Mouse (Mus musculus) ovary, postnatal 36 days (tissue): ENCODE results near the gene Cops9.

Source experiments
- DNase-seq: peaks from one replicate; pipeline ENCODE4 v3.0.0; 2022; ENCODE audit warnings: low spot score, mixed read lengths

Cops9 gene

DNA sequence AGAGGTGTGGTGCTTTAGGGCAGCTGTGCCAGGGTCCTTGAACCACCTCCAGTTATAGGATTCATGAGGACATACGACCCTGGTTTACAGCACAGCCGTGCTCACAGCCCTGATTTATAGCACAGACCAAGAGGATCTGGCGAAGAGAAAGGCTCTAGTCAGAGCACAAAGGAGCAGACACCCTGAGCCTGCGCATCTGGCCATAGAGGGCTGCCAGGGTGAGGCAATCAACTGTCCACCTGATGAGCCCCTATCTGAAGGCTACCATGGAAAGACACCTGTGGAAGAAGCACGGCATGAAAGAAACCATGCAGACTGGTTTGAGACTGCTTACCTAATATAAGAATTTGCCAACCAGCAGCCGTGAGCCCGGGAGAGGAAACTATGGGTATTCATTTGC, 4.8 kb upstream of the Cops9 start:
- DNase-seq: no peak

DNA sequence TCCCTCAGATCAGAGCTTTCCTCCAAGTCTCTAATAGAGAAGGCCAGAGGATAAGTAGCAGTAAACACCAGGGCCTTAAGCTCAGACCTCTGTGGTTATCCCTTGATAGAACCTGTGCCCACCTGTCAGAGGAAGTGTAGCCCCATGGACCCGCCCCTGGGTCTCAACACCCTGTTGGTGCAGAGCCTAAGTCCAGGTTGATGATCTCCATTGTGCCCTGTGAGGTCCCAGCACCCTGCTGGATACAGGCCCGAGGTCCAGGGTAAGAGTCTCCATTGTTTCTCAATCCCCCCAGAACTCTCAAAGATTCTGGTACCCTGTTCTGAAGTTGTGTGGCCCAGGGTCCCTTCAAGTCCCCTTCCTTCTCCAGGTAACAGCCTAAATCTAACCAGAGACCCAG, 4.3 kb upstream of the Cops9 start:
- DNase-seq: no peak

DNA sequence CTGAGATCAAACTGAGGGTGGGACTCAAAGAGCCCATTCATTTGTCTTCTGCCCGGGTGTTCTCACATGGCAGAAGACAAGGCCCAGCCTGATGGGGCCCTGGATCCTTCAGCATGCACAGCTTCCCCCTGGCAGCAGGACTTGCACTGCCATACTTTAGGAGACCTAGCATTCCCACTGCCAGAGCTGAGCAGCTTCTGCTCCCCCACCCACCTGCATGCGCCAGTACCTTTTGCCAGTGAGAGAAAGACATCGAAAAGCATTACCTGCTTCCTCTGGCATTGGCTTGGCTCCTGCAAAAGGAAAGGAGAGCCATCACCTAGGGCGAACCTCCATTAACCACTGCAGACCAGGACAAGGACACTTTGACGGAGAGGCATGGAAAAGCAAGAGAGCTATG, 3.1 kb upstream of the Cops9 start:
- no peak for DNase-seq

DNA sequence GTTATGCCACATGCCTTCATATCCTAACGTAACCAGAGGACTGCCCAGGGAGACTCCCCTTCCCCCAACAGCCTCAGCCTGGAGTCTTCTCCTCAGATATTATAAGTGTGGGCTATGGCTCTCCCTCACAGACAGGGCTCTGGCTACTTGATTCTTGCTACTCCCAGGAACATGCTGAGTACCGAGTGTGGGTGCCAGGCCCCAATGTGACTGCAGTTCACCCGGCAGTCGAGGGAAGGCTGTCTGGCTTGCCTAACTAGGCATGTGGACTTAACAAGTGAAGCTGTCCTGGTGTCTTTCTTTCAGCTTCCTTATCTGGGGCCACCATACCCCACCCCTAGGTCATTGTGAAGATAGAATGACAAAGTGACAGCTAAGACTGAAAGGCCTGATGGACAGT, 1.9 kb upstream of the Cops9 start:
- no peak for DNase-seq

DNA sequence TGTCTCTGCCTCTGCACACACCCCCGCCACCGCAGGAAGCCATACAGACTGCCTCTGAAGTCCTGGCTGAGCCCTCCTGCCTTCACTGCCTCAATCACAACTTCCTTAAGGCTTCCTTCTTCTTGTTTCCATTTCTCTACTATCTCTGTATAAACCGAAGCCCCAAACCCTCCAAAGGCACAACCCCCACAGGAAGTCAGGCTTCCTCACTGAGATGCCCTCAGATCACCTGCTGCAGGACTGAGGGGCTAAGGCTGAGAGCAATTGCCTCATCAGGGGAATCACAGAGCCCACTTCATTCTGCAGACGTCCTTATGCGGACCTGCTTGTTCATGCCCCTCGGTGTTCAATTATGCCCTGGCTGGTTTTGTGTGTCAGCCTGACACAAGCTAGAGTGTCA, 1.4 kb downstream of the Cops9 start:
- DNase-seq: no peak

DNA sequence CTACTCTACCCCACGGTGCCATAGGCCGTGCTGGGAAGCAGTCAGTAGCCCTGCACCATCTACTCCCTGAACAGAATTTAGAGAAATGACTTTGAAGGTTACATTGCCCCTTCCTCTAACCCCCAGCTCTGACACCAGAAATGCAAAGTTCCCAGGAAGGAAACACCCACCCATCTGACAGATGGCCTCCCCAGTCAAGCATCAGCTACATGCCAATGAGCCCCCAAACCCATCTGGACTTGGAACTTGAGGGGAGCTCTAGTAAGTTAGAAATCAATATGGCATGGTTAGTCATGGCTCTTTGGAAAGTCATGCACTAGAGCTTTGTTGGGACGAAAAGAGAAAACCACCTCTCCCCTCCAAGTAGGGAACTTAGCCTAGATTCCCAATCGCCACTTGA, 3.0 kb downstream of the Cops9 start:
- no peak for DNase-seq

DNA sequence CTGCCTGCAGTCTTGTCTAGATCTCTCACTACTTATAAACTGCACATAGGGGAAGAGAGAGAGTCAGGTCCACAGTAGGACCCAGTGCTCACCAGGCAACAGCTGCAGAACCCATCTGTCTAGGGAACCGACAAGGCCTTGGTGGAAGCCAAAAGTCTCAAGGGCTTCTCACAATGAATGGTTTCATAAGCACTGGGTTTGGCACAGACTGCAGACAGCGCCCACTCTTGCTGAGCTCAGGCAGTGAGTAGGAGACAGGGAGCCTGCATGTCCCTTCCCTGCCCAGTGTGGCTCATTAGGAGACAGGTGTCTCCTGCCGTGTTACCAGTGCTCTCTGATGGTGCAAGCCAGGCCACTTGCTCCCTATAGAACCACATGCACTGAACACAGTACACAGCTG, 3.6 kb downstream of the Cops9 start:
- DNase-seq: no peak

DNA sequence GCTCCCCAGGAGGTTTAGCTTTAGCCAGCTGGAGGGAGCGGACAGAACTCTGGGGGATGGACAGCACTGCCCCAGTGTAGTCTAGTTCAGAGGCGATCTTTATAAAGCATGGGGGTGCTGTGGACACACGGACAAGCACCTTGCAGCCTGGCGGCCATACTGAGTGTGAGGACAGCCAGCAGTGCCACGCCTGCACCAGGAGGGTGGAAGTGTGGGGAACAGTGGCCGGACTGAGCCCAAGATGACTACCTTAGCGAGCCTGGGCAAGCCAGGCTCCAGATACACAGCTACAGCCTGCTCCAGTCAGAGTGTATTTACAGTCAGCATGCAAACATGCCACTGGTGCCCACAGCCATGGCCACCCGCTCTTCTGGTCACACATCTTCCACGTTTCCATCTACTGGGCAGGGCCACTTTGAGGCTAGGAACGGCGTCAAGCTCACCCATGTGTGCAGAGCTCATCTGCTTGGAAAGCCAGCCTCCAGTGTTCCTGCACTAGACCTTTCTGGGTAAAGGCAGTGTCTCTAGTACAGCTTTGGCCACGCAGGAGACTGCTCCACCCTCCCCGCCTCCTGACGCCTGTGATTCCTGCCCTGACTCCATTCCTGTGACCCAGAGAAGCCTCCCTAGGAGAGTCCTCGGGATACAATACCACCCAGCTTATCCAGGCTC, 4.1 kb downstream of the Cops9 start:
- DNase-seq: no peak

DNA sequence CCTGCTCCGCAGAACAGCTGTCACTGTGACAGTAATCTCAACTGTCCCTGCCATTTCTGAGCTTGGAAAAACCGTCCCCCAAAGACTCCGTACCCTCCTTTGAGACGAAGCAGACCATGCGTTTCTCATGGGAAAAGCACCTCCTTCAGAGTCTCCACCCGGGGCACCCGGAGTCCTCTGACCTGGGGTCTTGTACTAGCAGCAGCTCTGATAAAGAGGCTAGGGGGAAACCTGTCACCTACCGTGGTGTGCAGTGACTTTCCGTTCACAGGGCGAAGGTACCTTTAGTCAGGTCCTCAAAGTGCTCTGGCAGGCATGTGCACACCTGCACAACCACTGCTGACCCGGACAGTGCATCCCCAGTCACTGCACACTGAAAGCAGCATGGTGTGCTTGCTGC, 5.1 kb downstream of the Cops9 start:
- no peak for DNase-seq

DNA sequence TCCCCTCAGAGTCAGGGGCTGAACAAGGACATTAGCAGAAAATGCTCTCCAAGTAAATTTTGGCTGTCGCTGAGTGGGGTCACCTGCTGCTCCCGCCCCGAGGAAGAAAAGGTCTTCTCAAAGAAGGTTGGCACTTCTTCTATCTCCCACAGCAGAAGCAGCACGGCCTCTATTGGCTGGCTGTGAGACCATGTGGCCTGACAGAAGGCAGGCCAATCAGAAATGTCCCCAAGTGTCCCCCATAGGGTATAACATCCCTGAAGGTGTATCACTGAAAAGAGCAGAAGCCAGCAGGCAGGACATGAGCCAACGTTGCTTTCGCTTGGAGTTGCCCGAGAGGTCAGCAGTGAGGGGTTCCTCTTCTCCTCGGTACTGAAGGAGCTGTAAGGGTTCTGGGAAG, 5.8 kb downstream of the Cops9 start:
- DNase-seq: no peak

DNA sequence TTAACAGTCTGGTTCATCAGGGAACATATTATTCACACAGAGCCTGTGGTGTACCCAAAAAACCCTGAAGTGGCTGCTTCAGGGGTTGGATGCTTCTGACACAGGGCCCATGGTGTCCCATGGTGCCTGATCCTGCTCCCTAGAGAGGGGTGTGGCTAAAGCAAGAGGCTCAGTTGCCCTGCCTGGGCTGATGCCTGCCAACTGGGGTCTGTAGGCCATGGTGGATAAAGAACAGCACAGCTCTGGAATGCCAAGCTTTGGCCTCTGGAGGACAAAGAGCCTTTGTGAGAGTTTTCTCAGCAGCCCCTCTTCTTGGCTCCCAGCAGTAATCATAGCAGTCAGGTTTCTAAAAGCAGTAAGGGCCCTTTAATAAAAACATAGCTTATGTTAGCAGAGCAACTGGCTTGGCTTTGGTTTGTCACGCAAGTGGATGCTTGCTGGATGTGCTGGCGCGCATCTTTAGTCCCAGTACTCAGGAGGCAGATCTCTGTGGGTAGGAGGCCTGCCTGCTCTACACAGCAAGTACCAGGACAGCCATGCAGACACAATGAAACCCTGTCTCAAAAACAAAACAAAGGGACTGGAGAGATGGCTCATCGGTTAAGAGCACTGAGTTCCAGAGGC, 6.7 kb downstream of the Cops9 start:
- DNase-seq: no peak

DNA sequence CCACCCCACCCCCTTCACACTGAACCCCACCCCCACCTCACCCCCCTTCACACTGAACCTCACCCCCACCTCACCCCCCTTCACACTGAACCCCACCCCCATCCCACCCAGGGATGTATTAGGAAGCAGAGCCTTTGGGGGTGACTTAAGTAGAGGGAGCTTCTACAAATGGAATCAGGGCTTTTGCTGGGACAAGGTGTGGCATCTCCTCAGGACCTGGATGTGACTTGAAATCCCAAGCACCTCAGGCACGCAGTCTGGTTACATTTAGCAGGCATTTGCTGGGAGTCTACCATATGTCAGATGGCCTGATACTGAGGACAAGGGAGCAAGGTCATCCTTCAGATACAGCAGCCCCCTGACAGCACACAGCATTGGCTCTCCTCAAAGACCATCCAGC, 7.2 kb downstream of the Cops9 start:
- DNase-seq: no peak

DNA sequence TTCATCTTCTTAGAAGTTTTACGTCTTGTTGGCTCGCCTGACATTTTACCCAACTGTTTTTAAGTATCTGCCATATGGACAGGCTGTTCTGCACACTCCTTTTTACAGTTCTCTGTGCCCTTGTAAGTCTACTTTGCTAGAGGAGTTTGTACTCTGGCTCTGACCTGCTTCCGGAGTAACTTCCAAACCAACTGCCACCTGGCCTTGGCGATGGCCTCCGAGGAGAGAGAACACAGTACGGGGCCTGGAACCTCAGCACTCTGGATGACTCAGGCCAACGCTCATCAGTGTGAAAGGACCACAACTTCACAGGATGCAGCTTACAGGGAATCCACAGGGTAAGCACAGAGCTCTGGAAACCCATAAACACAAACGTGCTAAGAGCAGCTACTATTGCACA, 8.1 kb downstream of the Cops9 start:
- no peak for DNase-seq

DNA sequence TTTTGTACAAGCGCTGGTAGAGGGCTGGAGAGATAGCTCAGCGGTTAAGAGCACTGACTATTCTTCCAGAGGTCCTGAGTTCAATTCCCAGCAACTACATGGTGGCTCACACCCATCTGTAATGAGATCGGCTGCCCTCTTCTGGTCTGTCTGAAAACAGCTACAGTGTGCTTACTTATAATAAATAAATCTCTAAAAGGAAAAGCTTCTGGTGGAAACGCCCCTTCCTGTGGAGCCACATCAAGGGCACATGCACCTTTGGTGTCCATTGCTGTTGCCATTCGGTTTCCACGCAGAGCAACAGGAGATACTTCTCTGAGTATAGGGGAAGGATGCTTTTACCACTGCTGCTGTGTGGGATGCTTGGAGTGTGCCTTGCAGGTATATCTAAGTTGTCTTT, 8.8 kb downstream of the Cops9 start:
- DNase-seq: no peak

DNA sequence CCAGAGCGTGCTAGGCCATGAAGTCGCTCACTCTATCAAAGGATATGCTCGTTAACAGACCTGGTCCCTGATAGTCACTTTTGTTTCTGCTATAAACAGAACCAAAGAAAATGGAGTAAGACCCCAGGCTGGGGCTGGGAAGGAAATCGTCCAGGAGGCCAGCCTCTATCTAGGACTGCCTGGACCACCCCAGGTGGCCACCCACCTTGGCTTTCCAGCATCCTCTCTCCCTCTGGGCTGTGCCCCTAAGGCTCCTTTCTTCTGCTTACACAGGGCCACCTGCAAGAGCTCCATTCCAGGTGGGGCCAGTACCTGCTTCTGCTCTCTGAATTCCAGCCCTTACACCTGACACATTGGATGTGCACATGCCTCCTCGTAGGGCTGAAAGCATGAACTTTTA, 9.6 kb downstream of the Cops9 start:
- DNase-seq: no peak

DNA sequence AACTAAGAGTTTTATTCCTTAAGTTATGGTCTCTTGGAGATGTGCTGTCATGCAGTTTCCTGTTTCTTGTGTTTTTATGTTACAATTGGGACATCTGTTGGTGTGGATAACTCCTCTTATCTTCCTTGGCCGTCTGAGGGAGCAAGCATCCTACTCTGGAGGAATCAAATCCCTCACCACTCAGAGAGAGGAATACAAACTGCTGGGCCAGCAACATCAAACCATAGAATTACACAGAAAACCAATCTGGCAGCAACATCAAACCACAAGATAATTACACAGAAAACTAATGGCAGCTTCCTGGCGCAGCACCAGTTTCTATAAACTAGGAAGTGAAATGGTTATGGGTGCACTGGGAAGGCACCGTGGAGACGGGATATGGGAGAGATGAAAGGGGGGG, 13.6 kb downstream of the Cops9 start:
- no peak for DNase-seq

DNA sequence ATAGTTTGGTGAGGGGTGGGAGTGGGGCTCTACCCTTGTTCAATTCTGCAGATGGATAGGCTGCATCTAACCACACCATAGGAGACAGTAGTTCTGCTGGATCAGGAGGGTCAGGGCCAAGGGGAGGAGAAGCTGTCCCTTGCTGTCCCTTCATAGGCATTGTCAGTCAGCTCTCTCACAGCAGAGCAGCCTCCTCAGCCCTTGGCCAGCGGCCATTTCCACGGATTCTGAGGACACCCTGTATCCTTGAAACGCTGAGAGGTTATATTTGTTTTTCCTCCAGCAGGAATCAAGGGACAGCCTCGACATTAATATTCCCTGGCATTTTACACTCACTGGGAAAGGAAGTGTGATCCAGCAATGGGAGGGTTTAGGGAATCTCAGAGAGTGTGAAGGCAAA, 23.4 kb downstream of the Cops9 start:
- DNase-seq: peak; percentile 60

DNA sequence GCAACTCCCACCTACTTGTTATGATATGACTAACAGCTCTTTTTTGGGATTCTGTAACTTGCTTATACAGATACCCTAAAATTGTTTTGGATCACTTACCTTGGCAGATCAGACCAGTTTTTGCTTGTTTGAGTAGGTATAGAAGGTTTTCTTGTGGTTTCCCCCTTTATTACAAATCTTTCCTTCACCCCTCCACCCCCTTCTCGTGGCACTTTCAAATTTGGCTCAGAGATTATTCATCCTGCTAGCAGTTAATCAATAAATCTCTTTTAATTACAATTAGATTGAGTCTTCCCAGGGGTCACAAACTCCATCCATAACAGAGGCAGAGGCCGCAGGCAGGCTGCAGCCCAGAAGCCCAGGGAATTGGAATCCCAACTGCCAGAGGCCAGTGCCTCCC, 24.3 kb downstream of the Cops9 start, which contains the start of gene Olfr12:
Gene Olfr12 (plus strand): TSS at position 301 of the 400 bp plus-strand sequence.
- no peak for DNase-seq

DNA sequence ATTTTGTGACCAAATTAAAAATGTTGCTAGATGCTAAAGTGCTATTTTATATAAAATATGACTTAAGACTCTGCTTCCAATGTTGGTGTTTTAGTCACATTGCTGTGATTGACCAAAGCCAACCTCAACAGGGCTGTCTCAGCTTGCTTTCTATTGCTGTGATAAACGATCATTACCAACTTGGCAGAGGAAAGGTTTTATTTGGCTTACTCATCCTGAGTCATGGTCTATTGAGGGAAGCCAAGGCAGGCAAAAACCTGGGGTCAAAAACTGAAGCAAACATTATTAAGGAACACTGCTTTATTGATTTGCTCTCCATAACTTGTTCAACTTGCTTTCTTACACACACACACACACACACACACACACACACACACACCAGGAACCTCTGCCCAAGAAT, 25.7 kb downstream of the Cops9 start:
- DNase-seq: no peak

DNA sequence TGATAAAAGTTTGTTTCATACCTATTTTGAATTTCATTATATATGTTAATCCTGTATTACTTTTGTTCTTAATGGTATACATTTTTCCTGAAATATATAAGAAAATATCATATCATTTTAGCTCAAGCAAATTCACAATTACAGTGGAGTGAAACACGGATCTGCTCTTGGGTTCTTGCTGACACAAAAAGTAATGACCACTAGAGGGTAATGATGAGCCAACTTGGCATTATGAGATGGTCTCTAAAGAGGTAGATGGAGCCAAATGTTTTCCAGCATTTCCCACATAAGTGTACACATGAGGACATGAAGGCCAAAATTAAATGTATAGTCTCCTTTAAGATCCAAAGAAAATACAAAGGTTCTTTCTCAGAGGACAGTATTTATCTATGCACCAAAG, 27.3 kb downstream of the Cops9 start:
- no peak for DNase-seq

DNA sequence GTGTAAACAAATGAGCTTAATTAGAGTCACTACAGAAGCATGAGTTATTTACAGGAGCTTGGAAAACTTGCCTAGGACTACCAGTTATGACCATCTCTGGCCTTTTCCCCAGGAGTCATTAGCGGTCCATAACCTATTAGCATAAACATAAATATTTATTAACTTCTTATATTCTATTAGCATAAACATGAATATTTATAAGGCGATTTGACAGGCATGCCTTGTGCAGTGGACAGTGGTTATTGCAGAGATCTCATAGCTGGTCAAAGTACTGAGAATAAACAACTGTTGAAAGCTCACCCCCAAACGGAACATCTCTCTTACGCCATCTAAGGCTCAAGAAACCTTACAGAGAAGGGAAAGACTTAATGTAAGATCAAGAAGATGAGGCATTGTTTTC, 28.6 kb downstream of the Cops9 start:
- DNase-seq: no peak

DNA sequence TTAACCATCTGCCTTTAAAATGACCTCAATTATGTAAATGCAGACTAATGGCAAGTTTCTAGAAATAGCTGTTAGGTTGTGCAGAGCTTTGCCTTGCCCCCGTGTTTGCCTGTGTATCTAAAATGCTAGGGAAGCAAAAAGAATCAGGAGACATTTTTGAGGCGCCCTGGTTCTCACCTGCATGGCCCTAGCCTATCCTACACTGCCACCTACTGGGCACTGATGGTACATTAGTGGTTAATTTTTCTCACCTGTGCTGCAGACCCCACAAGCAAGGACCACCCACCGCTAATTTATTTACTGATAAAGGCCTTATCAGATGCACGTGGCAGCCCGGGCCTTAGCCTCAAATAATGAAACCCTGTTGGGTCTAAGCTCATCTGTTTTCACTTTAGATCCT, 30.8 kb downstream of the Cops9 start:
- peak; percentile 11 for DNase-seq

DNA sequence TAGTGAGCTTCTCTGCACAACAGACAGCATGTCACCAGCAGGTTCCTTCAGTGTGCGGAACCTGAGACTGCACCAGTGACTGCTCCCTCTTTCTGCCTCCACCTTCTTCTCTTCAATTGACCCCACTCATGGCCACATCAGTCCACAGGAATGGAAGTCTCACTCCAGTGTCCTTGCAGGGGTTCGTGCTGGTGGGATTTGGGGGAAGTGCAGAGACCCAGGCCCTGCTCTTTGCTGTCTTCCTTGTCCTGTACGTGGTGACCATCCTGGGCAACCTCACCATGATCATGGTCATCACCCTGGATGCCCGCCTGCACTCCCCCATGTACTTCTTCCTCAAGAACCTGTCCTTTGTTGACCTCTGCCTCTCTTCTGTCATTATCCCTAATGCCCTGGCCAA, 34.1 kb downstream of the Cops9 start:
- no peak for DNase-seq

DNA sequence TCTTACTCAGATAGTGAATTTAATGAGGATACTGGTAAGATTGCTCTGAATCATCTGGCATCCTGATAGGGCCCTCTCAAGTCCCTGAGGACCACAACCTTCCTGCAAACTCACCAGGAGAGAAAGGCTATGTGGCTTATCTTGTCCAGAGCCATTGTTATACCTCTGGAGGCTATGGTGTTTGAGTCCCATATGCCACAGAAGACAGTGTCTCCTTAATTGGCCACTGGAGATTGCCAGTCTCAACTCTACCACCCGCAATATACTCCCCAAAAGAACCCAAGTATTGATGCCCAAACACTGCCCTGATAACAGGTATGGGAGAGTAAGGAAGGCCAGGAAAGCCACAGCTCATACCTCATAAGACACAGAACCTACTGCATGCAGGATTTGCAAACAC, 36.3 kb downstream of the Cops9 start, which contains the start of gene Olfr1410:
Gene Olfr1410 (plus strand): TSS at position 301 of the 400 bp plus-strand sequence.
- DNase-seq: no peak
